Mouse (Mus musculus): ENCODE data around the gene 4933427D14Rik.

GRCm38 (mm10) chr11:72140198-72140597 lies 67.1 kb downstream of the 4933427D14Rik start:
- no peak for TF ChIP-seq CTCF (IDR thresholded peaks at IDR 0.05; ENCODE audit: control insufficient read depth, insufficient read depth, insufficient replicate concordance, low read depth, low read length)
- TF ChIP-seq POLR2A (IDR thresholded peaks at IDR 0.05; ENCODE audit: control insufficient read depth, low read depth, low read length), result no peak

Measured in testis, adult 2 months (tissue).